Mouse (Mus musculus): Measurements from ENCODE around the gene Arid1b. TPM values are rescaled to one million over a fixed set of nuclear protein-coding genes. Genes with fewer than 3 reads are reported as not detected.

Arid1b gene
- total RNA-seq, 2 experiments from 2014 or later, result 15.2 to 23.0 TPM

DNA sequence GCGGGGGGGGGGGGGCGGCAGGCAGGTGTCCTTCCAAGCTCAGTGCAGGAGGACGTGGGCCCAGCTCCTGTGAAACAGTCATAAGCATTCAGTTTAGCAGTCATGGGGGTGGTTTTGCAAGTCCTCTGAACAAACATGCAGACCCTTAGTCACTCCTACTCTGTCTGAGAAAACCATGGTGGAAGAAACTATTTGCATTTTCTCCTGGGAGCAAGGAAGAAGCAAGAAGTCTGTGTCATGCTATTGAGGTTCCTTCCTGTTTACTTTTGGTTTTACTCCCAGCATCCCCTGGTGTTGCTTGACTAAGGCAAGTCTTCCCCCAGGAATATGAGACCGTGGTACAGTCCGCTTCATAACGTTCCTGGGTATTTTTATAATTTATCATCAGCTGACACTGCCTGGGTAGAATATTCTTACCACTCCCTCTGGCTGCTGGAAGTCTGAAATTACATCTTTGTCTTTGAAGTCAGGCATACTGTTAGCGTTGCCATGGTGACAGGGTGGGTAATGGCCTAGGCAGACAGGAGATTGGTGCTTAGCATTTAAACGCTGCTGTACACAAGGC is 144.6 kb downstream of the Arid1b start:
- ATAC-seq (ENCODE audit: poor library complexity, severe bottlenecking), result peak; percentile 65

GRCm38 (mm10) chr17:5139553-5139952 is 145.4 kb downstream of the Arid1b start:
- ATAC-seq (ENCODE audit: poor library complexity, severe bottlenecking), result 0 out of 2 replicates have a peak, but pooled peaks have one; percentile 33

GRCm38 (mm10) chr17:5143735-5144439 is 149.8 kb downstream of the Arid1b start:
- no peak for ATAC-seq (ENCODE audit: poor library complexity, severe bottlenecking)

GRCm38 (mm10) chr17:5150660-5151063 is 156.5 kb downstream of the Arid1b start:
- no peak for ATAC-seq (ENCODE audit: poor library complexity, severe bottlenecking)

DNA sequence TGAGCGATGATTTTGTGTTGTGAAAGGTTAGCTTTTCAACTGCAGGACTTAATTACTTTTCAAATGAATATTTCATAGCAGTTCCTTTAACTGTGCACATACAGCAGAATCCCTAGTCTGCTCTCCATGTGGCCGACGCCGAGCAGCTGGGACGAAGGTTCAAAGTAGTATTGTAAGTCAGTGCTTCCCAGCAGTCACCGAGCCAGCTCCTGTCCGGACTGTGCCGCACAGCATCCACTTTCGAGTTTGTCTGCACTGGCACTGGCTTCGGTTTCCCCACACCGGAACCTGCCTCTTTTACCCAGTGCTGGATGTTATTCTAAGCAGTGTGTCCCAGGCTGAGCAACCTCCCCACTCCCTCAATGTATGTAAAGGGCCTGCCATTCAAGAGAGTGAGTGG is 157.7 kb downstream of the Arid1b start:
- no peak for ATAC-seq (ENCODE audit: poor library complexity, severe bottlenecking)

- no peak for ATAC-seq (ENCODE audit: poor library complexity, severe bottlenecking)
Observed at GRCm38 (mm10) chr17:5153461-5153860, 159.3 kb downstream of the Arid1b start.

DNA sequence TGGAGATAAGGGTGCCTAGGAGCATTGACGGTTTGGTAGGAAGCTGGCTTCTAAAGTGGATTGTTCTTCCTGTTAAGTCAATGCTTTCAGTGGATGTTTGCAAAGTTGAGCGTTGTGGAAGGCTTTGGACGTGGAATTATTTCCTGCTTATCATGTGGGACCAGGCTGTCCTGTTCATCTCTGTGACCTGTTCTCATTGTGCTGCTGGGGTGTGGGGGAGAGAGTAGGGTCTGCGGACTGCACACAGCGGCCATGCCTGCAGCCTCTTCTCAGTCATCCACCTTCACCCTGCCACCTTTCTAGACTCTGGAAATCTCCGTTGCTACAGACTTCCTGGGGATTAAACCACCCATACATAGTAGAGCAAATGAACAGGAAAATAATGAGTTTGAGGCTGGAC is 160.2 kb downstream of the Arid1b start:
- ATAC-seq (ENCODE audit: poor library complexity, severe bottlenecking), result no peak

- no peak for ATAC-seq (ENCODE audit: poor library complexity, severe bottlenecking)
Observed at GRCm38 (mm10) chr17:5157609-5158008, 163.5 kb downstream of the Arid1b start.

DNA sequence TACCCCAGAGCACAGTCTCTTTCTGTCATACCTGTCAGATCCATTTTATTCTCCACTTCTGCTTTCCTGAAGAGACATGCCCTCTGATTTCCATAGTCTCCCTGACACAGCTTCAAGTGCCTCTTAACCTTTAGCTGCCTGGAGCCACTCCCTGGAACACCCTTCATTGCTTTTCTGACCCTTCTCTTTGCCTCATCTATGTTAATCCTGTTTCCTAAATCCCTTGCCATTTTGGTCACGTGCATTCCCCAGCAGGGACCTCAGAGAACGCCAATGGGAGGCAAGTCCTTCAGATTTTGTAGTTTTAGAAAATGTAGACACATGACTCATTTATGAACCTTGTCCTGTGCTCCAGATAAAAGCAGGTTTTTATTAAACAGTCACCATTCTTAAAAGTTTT is 168.4 kb downstream of the Arid1b start:
- no peak for ATAC-seq (ENCODE audit: poor library complexity, severe bottlenecking)

DNA sequence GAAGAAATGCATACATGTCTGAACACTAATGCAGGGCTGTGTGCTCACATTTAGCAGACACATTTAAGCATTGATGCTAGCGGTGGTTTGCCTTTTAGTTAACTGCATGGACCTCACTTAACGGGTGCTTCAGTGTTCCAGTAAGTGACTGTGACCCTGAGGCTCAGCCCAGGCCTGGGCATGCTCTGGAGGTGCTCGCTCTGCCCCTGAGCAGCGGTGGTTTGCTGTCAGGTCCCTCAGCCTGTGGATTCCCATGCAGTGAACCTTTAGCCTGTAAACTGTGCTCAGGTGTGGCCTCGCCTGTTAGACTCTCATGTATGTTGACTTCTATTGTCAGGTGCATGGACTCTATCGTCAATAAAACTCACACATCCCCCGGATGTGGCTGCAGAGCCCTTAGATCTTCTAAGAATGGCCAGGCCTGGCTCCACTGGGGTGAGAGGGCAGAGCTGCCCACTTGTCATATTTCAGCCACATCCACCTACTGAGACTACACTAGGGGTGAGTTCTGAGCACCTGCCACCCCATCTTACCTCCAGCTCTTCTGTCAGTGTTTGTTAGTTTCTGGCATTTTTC is 169.2 kb downstream of the Arid1b start:
- ATAC-seq (ENCODE audit: poor library complexity, severe bottlenecking), result peak; percentile 51; the same call in 1 of the 2 replicates

- ATAC-seq (ENCODE audit: poor library complexity, severe bottlenecking), result no peak
Observed at GRCm38 (mm10) chr17:5164794-5165193, 170.7 kb downstream of the Arid1b start.

DNA sequence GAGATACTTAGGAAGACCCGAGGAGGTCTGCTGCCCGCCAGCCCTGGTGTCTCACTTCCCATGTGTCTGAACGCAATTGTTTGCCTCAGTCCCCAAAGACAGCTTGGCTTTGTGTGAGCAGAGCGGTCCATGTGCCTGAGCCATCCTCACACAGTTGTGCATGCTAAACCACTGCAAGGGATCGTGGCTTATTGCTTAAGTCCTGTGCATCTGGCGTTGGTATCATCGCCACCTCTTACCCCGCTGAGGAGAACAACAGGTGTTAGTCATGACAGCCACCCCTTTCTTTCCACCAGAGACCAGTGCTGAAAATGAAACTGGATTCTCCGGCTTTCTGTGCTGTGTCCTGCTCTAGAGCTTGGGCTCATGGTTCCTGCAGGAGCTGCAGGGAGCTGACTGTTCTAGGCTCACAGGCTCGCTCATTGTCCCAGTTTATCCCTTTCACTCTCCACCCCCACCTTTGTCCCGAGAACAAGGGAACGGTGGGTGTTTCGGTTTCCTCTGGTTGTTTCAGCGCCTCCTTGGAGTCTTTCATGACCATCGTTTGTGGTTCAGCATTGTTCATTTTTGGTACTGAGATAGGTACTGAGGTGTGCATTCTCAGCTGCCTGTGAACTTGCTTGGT is 171.2 kb downstream of the Arid1b start:
- peak; percentile 36; the same call in 1 of the 2 replicates for ATAC-seq (ENCODE audit: poor library complexity, severe bottlenecking)

GRCm38 (mm10) chr17:5166175-5166574 is 172.0 kb downstream of the Arid1b start:
- ATAC-seq (ENCODE audit: poor library complexity, severe bottlenecking), result no peak

DNA sequence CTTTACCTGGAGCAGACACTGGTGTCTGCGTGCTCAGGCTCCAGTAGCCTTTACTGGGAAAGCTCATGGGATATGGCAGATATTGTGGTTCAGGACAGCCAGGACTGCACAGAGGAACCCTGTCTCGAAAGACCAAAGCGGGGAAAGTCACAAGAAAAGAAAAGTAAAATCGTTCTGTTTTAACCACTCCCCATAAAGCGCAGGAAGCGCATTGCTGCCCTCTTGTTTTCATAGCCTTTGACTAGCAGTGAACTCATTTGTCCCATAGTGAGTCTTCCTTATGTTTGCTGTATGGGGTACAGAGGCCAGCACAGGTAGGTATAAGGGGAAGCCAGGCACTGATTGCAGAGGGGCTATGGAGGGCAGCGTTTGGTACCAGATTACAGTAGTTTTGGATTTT is 173.9 kb downstream of the Arid1b start:
- no peak for ATAC-seq (ENCODE audit: poor library complexity, severe bottlenecking)

DNA sequence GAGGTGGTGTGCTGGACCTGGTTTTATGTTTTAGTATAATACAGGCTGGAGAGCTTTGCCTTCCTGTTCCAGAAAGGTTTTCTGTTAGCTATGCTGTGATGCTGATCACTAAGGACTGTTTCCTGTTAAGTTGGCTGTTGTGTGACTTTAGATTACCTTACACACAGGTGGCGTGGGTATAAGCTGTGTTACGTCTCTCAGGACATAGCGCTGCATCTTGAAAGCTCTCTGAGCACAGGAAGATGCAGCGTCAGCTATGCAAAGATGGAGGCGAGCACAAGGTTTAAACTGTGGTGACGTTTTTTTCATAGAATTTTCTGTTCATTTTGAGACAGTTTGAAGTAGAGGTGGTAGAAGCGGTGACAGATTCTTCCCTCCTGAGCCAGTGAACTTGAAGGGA is 174.5 kb downstream of the Arid1b start:
- ATAC-seq (ENCODE audit: poor library complexity, severe bottlenecking), result no peak

DNA sequence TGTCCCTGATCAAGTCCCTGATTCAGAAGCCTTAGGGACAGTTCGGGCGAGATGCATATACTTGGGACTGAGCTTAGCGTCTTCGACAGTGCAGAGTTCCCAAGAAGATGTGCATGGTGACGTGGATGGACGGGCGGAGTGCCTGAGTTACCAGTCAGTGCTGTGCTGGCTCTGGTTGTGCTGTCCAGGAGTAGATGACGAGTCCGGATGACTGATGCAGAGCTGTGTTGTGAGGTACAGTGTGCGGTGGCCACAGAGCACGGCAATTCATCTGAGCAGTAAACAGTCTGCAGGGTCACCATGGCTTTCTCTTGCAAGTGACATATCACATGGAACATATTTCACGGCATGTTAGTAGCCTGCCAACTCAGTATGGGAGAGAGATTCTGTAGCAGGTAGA is 176.2 kb downstream of the Arid1b start:
- no peak for ATAC-seq (ENCODE audit: poor library complexity, severe bottlenecking)

DNA sequence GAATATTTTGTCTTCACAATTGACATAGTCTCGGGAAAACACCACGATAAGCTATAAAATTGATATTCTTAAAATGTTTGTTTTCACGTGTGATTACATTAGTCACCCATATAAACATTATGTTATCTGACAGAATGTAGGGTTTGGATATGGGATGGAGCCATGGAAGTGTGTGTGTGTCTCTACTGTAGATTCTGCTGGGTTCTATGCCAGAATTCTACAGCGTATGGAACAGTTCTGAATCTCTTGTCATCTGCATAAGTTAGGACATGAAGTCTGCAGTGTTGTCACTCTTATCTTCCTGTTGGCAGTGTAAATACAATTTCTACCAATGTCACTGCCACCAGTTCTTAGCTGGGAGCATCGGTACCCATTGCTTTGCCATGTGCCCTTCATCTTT is 177.3 kb downstream of the Arid1b start:
- no peak for ATAC-seq (ENCODE audit: poor library complexity, severe bottlenecking)

DNA sequence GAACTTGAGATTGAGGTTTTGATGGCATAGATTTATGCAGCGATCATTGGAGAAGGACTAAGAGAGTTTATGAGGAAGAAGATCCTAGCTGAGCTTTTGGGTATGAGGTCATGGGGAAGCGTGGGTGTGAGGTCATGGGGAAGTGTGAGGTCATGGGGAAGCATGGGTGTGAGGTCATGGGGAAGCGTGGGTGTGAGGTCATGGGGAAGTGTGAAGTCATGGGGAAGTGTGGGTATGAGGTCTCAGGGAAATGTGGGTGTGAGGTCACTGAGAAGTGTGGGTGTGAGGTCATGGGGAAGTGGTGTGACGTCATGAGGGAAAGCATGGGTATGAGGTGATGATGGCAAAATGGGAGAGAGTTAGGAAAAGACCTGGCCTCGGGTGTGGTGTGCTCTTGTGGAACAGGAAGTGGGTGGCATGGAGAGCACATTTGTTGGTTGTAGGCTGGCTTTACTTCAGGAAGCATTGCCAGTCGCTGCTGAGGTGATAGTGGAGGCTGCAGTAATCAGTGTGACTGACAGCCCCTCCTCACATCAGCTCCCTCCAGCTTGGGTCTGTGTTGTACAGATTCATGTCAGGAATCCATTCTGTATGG is 180.4 kb downstream of the Arid1b start:
- peak; percentile 77 for ATAC-seq (ENCODE audit: poor library complexity, severe bottlenecking)

DNA sequence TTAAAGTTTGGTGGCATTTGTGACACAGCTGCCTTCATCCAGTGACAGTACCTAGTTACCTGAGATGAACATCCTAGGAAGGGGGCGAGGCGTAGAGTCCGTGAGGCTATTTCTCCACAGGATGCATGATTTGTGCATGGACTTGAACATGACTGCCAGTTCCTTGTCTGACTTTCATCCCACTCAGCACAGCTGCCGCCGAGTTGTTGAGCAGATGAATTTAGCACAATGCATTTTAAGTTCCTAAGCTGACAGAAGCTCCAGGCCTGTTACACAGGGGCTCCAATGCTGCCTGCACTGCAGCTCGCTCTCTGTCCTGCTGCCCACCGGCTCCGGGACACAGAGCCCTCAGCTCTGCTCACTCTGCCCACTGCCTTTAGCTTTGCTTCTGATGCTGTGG is 181.4 kb downstream of the Arid1b start:
- no peak for ATAC-seq (ENCODE audit: poor library complexity, severe bottlenecking)

- ATAC-seq (ENCODE audit: poor library complexity, severe bottlenecking), result no peak
Observed at GRCm38 (mm10) chr17:5176315-5176714, 182.2 kb downstream of the Arid1b start.

GRCm38 (mm10) chr17:5178534-5178933 is 184.4 kb downstream of the Arid1b start:
- no peak for ATAC-seq (ENCODE audit: poor library complexity, severe bottlenecking)
